Mouse (Mus musculus): ENCODE data around the gene Vmn1r74.
"Not testable (repeated sequence)": the region's sequence is repeated elsewhere in the genome, so short reads cannot be mapped to it uniquely, and the experiment has no call there.

The Vmn1r74 gene

GRCm38 (mm10) chr7:11833680-11834079 lies at the start of gene Vmn1r74:
Gene Vmn1r74 (plus strand): TSS chr7:11833980.
- no peak for DNase-seq

- DNase-seq = no peak
Observed at GRCm38 (mm10) chr7:11813751-11814150, 20.0 kb upstream of the Vmn1r74 start.

DNA sequence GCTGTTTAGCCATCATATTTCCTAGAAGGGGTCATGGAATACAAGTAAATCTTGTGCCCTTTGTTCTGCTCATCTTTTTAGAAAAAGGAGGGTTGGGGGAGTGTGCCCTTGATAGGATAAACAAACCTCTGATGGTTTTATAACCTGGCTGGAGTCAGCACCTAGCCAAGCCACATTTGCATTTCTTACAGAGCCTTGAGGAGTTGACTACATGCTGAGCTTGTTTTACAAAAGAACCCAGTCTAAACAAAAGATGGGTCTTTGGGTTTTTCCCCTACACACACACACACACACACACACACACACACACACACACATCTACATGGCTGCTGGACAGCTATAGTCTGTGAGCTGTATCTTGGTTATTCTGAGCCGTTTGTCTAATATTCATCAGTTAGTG lies 11.6 kb upstream of the Vmn1r74 start:
- DNase-seq = no peak

DNA sequence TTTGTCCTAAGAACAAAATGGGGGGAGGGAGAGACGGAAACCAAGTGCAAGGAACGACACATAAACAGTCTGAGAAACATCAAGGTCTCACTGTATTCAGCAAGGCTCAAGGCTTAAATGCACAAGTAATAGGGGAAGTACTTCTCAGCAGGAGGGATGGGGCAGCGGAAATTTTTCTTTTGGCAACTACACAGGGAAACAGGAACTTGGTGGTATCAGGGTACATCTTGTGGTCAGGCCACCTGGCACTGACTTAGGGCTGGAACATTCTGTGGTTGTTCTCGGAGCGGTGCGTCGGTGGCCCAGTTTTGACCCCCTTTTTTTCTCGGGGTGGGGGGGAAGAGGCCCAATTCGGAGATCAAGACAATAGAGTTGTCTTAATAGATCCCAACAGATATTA lies 10.5 kb upstream of the Vmn1r74 start:
- not testable (repeated sequence) for DNase-seq

DNA sequence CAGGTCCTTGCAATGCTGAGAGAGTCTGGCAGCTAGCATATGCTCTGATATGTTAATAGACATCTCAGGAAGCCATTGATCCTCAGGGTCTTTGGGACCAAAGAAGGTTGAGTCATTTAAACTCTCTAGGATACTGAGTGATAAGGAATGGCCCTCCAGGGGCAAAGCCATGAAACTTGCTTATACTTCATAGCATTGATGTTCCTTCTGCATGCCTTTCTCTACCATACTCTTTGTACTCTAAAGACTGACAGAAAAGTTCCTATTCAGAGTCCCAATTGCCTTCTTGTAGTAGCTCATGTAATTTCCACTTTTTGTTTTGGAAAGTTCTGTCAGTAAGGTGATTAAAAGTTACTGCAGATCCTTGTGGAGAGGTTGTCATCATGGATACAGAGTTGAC lies 40.5 kb downstream of the Vmn1r74 start, which contains the start of gene Vmn1r75:
Gene Vmn1r75, plus strand, starts transcription at position 301 of the 400 bp plus-strand sequence.
- no peak for DNase-seq
